In the genomic region with DNA sequence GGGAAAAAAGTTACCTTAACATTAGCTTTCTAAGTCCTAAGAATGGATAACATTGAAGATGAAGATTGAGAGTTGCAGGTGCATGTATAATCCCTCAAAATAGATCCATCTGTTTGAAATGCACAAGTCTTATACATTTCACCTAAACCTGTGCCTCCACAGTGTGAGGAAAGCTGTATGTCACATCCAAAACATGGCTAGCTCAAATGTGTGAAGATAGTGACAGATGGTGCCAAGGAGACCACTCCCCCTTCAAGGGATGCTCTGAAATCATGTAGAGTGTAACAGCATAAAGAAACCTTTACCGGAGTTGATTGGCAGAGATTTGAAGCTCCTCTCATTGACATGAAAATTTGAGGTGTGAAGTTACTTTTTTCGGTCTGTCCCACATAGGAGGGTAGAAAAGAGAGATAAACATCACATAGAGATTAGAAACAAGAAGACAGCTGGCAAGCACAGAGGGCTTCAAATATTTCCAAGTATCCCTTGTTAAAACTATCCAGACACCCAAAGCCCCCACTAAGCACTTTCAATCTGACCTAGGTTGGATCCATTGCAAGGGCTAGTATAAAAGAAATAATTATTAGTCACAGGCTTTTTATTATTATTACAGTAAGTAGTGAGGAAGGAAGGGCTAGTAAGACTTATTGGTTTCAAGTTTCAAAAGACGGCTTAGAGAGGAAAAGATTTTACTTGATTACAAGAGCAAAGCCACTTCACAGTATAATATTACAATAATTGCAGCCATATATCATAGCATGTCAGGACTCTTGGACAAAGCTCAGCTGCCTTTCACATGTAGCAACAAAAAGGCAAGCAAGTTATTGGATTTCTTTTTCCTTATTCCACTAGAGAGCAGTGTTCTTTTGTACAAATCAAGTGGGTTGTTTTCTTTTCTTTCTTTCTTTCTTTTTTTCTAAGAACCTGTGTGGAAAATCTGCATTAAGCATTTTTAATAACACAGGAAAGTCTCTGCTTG, we compare ENCODE assay signal across 17 mouse cellular contexts.
A peak's percentile ranks its signal among the peaks of the same experiment; 100 is the strongest.
DNase-seq lines count a peak whose midpoint lies in the region; ATAC-seq and TF ChIP-seq lines count a peak whose summit lies in the region.
"Had no signal": no experiment of that assay in that cellular context is flagged by ENCODE, and none has a peak within 500 bp of the region (broad histone marks: within the 10 kb centered on the region; RNA-seq: fewer than 3 reads in every experiment).

No protein-coding gene starts in this region.

- H3K9ac ChIP-seq in hindbrain, embryonic 14.5 days: no peak overlapping the region
- no peak overlapping the region for H3K9ac ChIP-seq in midbrain, embryonic 11.5 days (ENCODE audit: low read length)
- H3K9ac ChIP-seq in midbrain, embryonic 15.5 days: no peak overlapping the region
- H3K9ac ChIP-seq in forebrain, embryonic 13.5 days: no peak overlapping the region
- no peak overlapping the region for H3K9ac ChIP-seq in limb, embryonic 14.5 days (ENCODE audit: low read depth, low read length, severe bottlenecking)
- H3K9ac ChIP-seq: heart, embryonic 15.5 days; hindbrain, embryonic 15.5 days; neural tube, embryonic 15.5 days had no signal

- no peaks in the 10 kb centered on the region for H3K27me3 ChIP-seq in hindbrain, embryonic 14.5 days (ENCODE audit: control insufficient read depth, insufficient read depth, low read length)
- no peaks in the 10 kb centered on the region for H3K27me3 ChIP-seq in hindbrain, embryonic 10.5 days (ENCODE audit: insufficient read depth, poor library complexity, severe bottlenecking)
- H3K27me3 ChIP-seq in midbrain, embryonic 11.5 days (ENCODE audit: control insufficient read depth, insufficient read depth, low read length): no peaks in the 10 kb centered on the region
- H3K27me3 ChIP-seq in midbrain, embryonic 15.5 days (replicated peaks): no peaks in the 10 kb centered on the region
- H3K27me3 ChIP-seq in forebrain, embryonic 13.5 days: no peaks in the 10 kb centered on the region
- H3K27me3 ChIP-seq in limb, embryonic 14.5 days (ENCODE audit: control insufficient read depth, insufficient read depth, low read length): no peaks in the 10 kb centered on the region; the same call in 1 of the 2 replicates
- H3K27me3 ChIP-seq: heart, embryonic 15.5 days; hindbrain, embryonic 15.5 days; neural tube, embryonic 15.5 days had no signal

- no peaks in the 10 kb centered on the region for H3K9me3 ChIP-seq in hindbrain, embryonic 14.5 days (ENCODE audit: control insufficient read depth, low read length)
- no peaks in the 10 kb centered on the region for H3K9me3 ChIP-seq in hindbrain, embryonic 10.5 days
- H3K9me3 ChIP-seq in midbrain, embryonic 11.5 days (ENCODE audit: control insufficient read depth, low read length): no peaks in the 10 kb centered on the region
- H3K9me3 ChIP-seq in midbrain, embryonic 15.5 days: no peaks in the 10 kb centered on the region
- H3K9me3 ChIP-seq in forebrain, embryonic 13.5 days (replicated peaks): no peaks in the 10 kb centered on the region
- H3K9me3 ChIP-seq in limb, embryonic 14.5 days (ENCODE audit: control insufficient read depth, low read length): no peaks in the 10 kb centered on the region
- H3K9me3 ChIP-seq: heart, embryonic 15.5 days; hindbrain, embryonic 15.5 days; neural tube, embryonic 15.5 days had no signal

- no peak overlapping the region for H3K4me2 ChIP-seq in hindbrain, embryonic 14.5 days (replicated peaks)
- no peak overlapping the region for H3K4me2 ChIP-seq in midbrain, embryonic 11.5 days
- H3K4me2 ChIP-seq in midbrain, embryonic 15.5 days: no peak overlapping the region
- no peak overlapping the region for H3K4me2 ChIP-seq in forebrain, embryonic 13.5 days
- no peak overlapping the region for H3K4me2 ChIP-seq in limb, embryonic 14.5 days (replicated peaks; ENCODE audit: low read depth, low read length, severe bottlenecking)
- H3K4me2 ChIP-seq: heart, embryonic 15.5 days; hindbrain, embryonic 15.5 days; neural tube, embryonic 15.5 days had no signal

- H3K4me1 ChIP-seq in hindbrain, embryonic 14.5 days (replicated peaks; ENCODE audit: control insufficient read depth, insufficient read depth, low read length): no peaks in the 10 kb centered on the region
- no peaks in the 10 kb centered on the region for H3K4me1 ChIP-seq in hindbrain, embryonic 10.5 days (replicated peaks)
- no peaks in the 10 kb centered on the region for H3K4me1 ChIP-seq in midbrain, embryonic 11.5 days (ENCODE audit: control insufficient read depth, insufficient read depth, low read length)
- H3K4me1 ChIP-seq in midbrain, embryonic 15.5 days: no peaks in the 10 kb centered on the region
- H3K4me1 ChIP-seq in forebrain, embryonic 13.5 days: peaks cover 9% of the 10 kb centered on the region; the same call in 1 of the 2 replicates
- H3K4me1 ChIP-seq in limb, embryonic 14.5 days (ENCODE audit: control insufficient read depth, insufficient read depth, low read length): no peaks in the 10 kb centered on the region
- H3K4me1 ChIP-seq: heart, embryonic 15.5 days; hindbrain, embryonic 15.5 days; neural tube, embryonic 15.5 days had no signal

- ATAC-seq in hindbrain, embryonic 14.5 days (ENCODE audit: low FRiP score): no peak
- no peak for ATAC-seq in midbrain, embryonic 11.5 days (ENCODE audit: low FRiP score)
- ATAC-seq in midbrain, embryonic 15.5 days (replicated peaks): no peak
- ATAC-seq in forebrain, embryonic 13.5 days: peak; percentile 89
- no peak; the same call in 1 of the 2 replicates for ATAC-seq in limb, embryonic 14.5 days (ENCODE audit: low FRiP score, low read depth)

- H3K4me3 ChIP-seq in hindbrain, embryonic 14.5 days (replicated peaks; ENCODE audit: low read length): no peak overlapping the region
- no peak overlapping the region for H3K4me3 ChIP-seq in hindbrain, embryonic 10.5 days
- H3K4me3 ChIP-seq in midbrain, embryonic 11.5 days (ENCODE audit: low read depth, low read length): no peak overlapping the region
- no peak overlapping the region for H3K4me3 ChIP-seq in midbrain, embryonic 15.5 days
- no peak overlapping the region for H3K4me3 ChIP-seq in forebrain, embryonic 13.5 days
- H3K4me3 ChIP-seq in limb, embryonic 14.5 days (replicated peaks; ENCODE audit: low read length): no peak overlapping the region
- H3K4me3 ChIP-seq: erythroblast, embryonic 14.5 days; heart, embryonic 15.5 days; hindbrain, embryonic 15.5 days; neural tube, embryonic 15.5 days had no signal

- TF ChIP-seq POLR2A in limb, embryonic 14.5 days (IDR thresholded peaks at IDR 0.05; ENCODE audit: borderline replicate concordance, extremely low read depth, insufficient read depth, insufficient read length): no peak

- DNase-seq in hindbrain, embryonic 14.5 days (ENCODE audit: low spot score): peak; percentile 42
- DNase-seq in hindbrain, embryonic 10.5 days (ENCODE audit: low spot score): no peak
- DNase-seq in midbrain, embryonic 11.5 days (ENCODE audit: low spot score, missing footprints): peak; percentile 81
- peak; percentile 58 for DNase-seq in limb, embryonic 14.5 days (ENCODE audit: low spot score)
- DNase-seq in gastrocnemius, postnatal 10 days: no peak
- DNase-seq in frontal cortex, postnatal 14 days (ENCODE audit: low spot score in 2 of 2): no peak
- DNase-seq: cerebellum, postnatal 14 days; kidney, postnatal 25 days; layer of hippocampus, postnatal 36 days; lung, postnatal 36 days; right cerebral cortex, postnatal 25 days had no signal

- 71% methylated on average over 3 of the region's 3 CpGs for WGBS in hindbrain, embryonic 14.5 days
- WGBS in hindbrain, embryonic 10.5 days: 82% methylated on average over 3 of the region's 3 CpGs
- whole genome bisulfite sequencing in midbrain, embryonic 11.5 days: 82% methylated on average over 3 of the region's 3 CpGs
- WGBS in midbrain, embryonic 15.5 days: 75% methylated on average over 3 of the region's 3 CpGs
- WGBS in forebrain, embryonic 13.5 days: 65% methylated on average over 3 of the region's 3 CpGs
- whole genome bisulfite sequencing in limb, embryonic 14.5 days: 45% methylated on average over 3 of the region's 3 CpGs

- H3K27ac ChIP-seq in hindbrain, embryonic 14.5 days: no peak overlapping the region
- H3K27ac ChIP-seq in hindbrain, embryonic 10.5 days: no peak overlapping the region
- no peak overlapping the region for H3K27ac ChIP-seq in midbrain, embryonic 11.5 days (ENCODE audit: low read depth, low read length)
- no peak overlapping the region for H3K27ac ChIP-seq in midbrain, embryonic 15.5 days
- no peak overlapping the region for H3K27ac ChIP-seq in forebrain, embryonic 13.5 days
- no peak overlapping the region for H3K27ac ChIP-seq in limb, embryonic 14.5 days (replicated peaks; ENCODE audit: low read depth, low read length)
- H3K27ac ChIP-seq: heart, embryonic 15.5 days; hindbrain, embryonic 15.5 days; neural tube, embryonic 15.5 days had no signal

- H3K36me3 ChIP-seq in hindbrain, embryonic 14.5 days (replicated peaks; ENCODE audit: control insufficient read depth, insufficient read depth): no peaks in the 10 kb centered on the region
- no peaks in the 10 kb centered on the region for H3K36me3 ChIP-seq in hindbrain, embryonic 10.5 days
- no peaks in the 10 kb centered on the region for H3K36me3 ChIP-seq in midbrain, embryonic 11.5 days (ENCODE audit: control insufficient read depth, insufficient read depth, low read length)
- no peaks in the 10 kb centered on the region for H3K36me3 ChIP-seq in midbrain, embryonic 15.5 days (replicated peaks)
- H3K36me3 ChIP-seq in forebrain, embryonic 13.5 days (ENCODE audit: poor library complexity, severe bottlenecking): no peaks in the 10 kb centered on the region
- H3K36me3 ChIP-seq in limb, embryonic 14.5 days (ENCODE audit: control insufficient read depth, insufficient read depth, low read length): no peaks in the 10 kb centered on the region
- H3K36me3 ChIP-seq: heart, embryonic 15.5 days; hindbrain, embryonic 15.5 days; neural tube, embryonic 15.5 days had no signal

Comparison
In these comparisons a context has a peak if more than half of its experiments do, and no peak if none do; other contexts are left out.
1. DNase-seq: peak in hindbrain, embryonic 14.5 days (single experiment), midbrain, embryonic 11.5 days (single experiment) and limb, embryonic 14.5 days (single experiment); none in hindbrain, embryonic 10.5 days (single experiment), gastrocnemius, postnatal 10 days (single experiment) and frontal cortex, postnatal 14 days (0 of 2).